Mouse (Mus musculus) liver, postnatal 0 days (tissue): ENCODE results near the gene Nectin1. TPM values are rescaled to one million over a fixed set of nuclear protein-coding genes. Genes with fewer than 3 reads are reported as not detected.

Source experiments
- ATAC-seq: fragments of 200-750 bp; cut with Nextera tagmentation; 2 replicates; pipeline ENCODE4 v1.8.0; 2017; ENCODE audit warnings: mild to moderate bottlenecking, moderate library complexity
- DNase-seq: peaks from one replicate; pipeline ENCODE4 v3.0.0-alpha.2; 2016
- H3K27ac ChIP-seq: fragments of 300-500 bp; sonication (generic); 2 replicates; pipeline ENCODE4 v1.5.1; 2014; ENCODE audit warnings: antibody characterized with exemption, moderate library complexity, mild to moderate bottlenecking, low read depth
- H3K27me3 ChIP-seq: fragments of 300-500 bp; sonication (generic); 2 replicates; pipeline ENCODE4 v1.6.1; 2014; ENCODE audit warnings: low read length, control low read depth, mixed read lengths; ENCODE audit not compliant: insufficient read depth
- H3K36me3 ChIP-seq: fragments of 300-500 bp; sonication (generic); replicated peaks from 2 replicates; pipeline ENCODE4 v1.6.1; 2014; ENCODE audit warnings: mild to moderate bottlenecking, control low read depth, low read length, moderate library complexity, mixed read lengths; ENCODE audit not compliant: insufficient read depth
- H3K4me1 ChIP-seq: fragments of 300-500 bp; sonication (generic); 2 replicates; pipeline ENCODE4 v1.6.1; 2014; ENCODE audit warnings: antibody characterized with exemption, mild to moderate bottlenecking, control low read depth; ENCODE audit not compliant: insufficient read depth
- H3K4me2 ChIP-seq: fragments of 300-500 bp; sonication (generic); 2 replicates; pipeline ENCODE4 v1.6.1; 2014; ENCODE audit warnings: low read depth, mild to moderate bottlenecking, low read length, moderate library complexity, mixed read lengths
- H3K4me3 ChIP-seq: fragments of 300-500 bp; sonication (generic); 2 replicates; pipeline ENCODE4 v1.5.1; 2014; ENCODE audit warnings: low read depth, low read length
- H3K9ac ChIP-seq: fragments of 300-500 bp; sonication (generic); replicated peaks from 2 replicates; pipeline ENCODE4 v1.6.1; 2014; ENCODE audit warnings: mild to moderate bottlenecking, moderate library complexity
- H3K9me3 ChIP-seq: fragments of 300-500 bp; sonication (generic); 2 replicates; pipeline ENCODE4 v1.6.1; 2016; ENCODE audit warnings: mild to moderate bottlenecking, control low read depth, low read length, mixed read lengths
- CTCF ChIP-seq: sonication (generic); IDR thresholded peaks from 2 replicates; pipeline ENCODE4 v1.5.1; 2016; ENCODE audit warnings: antibody characterized with exemption, low read depth
- EP300 ChIP-seq: IDR thresholded peaks from 2 replicates; pipeline ENCODE4 v1.6.1; 2016; ENCODE audit warnings: antibody characterized with exemption, low read depth, mild to moderate bottlenecking
- WGBS: fragments of 180-500 bp; shearing (Covaris S2); extraction: QIAGEN DNeasy Blood & Tissue Kit; methylation state at CpG from one replicate; pipeline ENCODE4 v1.1.7; 2014; ENCODE audit not compliant: insufficient replicate concordance; 5-methylcytosine and 5-hydroxymethylcytosine counted together
- polyA plus RNA-seq: library from polyadenylated mRNA; unstranded; fragments of >200 nt; fragmentation: Nextera tagmentation; extraction: Ambion mirVana; gene quantifications from 2 replicates; pipeline ENCODE4 v1.2.1, GENCODE M21; 2015

The Nectin1 gene
- polyA plus RNA-seq, 1 experiment from 2014 or later = 4.0 TPM

- DNase-seq (peak; percentile 51), ATAC-seq (peak; percentile 48)
- H3K4me2 ChIP-seq = peak overlapping the region; percentile 84
- H3K4me3 ChIP-seq = peak overlapping the region; percentile 66
- WGBS = 2% methylated on average over 66 of the region's 77 CpGs
- H3K4me1 ChIP-seq = peaks cover 3% of the 10 kb centered on the region
- peak overlapping the region; percentile 82 for H3K27ac ChIP-seq
- H3K27me3 ChIP-seq = peaks cover 35% of the 10 kb centered on the region
- no peaks in the 10 kb centered on the region for H3K36me3 ChIP-seq
- peak overlapping the region; percentile 68 for H3K9ac ChIP-seq
- TF ChIP-seq CTCF (no peak), EP300 (no peak)
- H3K9me3 ChIP-seq = no peaks in the 10 kb centered on the region
Measured at GRCm38 (mm10) chr9:43744138-43744981, 576 bp downstream of the Nectin1 start.

GRCm38 (mm10) chr9:43745051-43745792, 1.4 kb downstream of the Nectin1 start:
- DNase-seq (peak; percentile 52), ATAC-seq (no peak)
- Histone ChIP-seq H3K9me3 (no peaks in the 10 kb centered on the region), H3K27ac (peak overlapping the region; percentile 30; the same call in 1 of the 2 replicates), H3K4me1 (peaks cover 3% of the 10 kb centered on the region; the same call in 1 of the 2 replicates), H3K4me2 (peak overlapping the region; percentile 84), H3K27me3 (peaks cover 35% of the 10 kb centered on the region), H3K9ac (peak overlapping the region; percentile 68), H3K36me3 (no peaks in the 10 kb centered on the region), H3K4me3 (peak overlapping the region; percentile 66)
- WGBS = 2% methylated on average over 43 of the region's 43 CpGs
- peak; percentile 31; the same call in 1 of the 2 replicates for TF ChIP-seq CTCF
- no peak for TF ChIP-seq EP300

GRCm38 (mm10) chr9:43745951-43746703, 2.3 kb downstream of the Nectin1 start:
- H3K4me1 ChIP-seq = peaks cover 3% of the 10 kb centered on the region; the same call in 1 of the 2 replicates
- no peak overlapping the region for H3K27ac ChIP-seq
- H3K4me3 ChIP-seq = peak overlapping the region; percentile 66
- no peak for DNase-seq
- peak overlapping the region; percentile 55 for H3K9ac ChIP-seq
- ATAC-seq = no peak
- no peaks in the 10 kb centered on the region for H3K9me3 ChIP-seq
- no peaks in the 10 kb centered on the region for H3K36me3 ChIP-seq
- H3K27me3 ChIP-seq = peaks cover 35% of the 10 kb centered on the region
- WGBS = 25% methylated on average over 13 of the region's 13 CpGs
- H3K4me2 ChIP-seq = peak overlapping the region; percentile 84
- TF ChIP-seq CTCF (no peak), EP300 (no peak)

GRCm38 (mm10) chr9:43747710-43748109, 3.9 kb downstream of the Nectin1 start:
- ATAC-seq = no peak

GRCm38 (mm10) chr9:43748519-43748918, 4.7 kb downstream of the Nectin1 start:
- Histone ChIP-seq H3K9ac (no peak overlapping the region), H3K36me3 (no peaks in the 10 kb centered on the region), H3K4me3 (no peak overlapping the region), H3K4me2 (no peak overlapping the region), H3K4me1 (no peaks in the 10 kb centered on the region; the same call in 1 of the 2 replicates), H3K27me3 (peaks cover 29% of the 10 kb centered on the region), H3K9me3 (no peaks in the 10 kb centered on the region), H3K27ac (no peak overlapping the region)
- TF ChIP-seq CTCF (no peak), EP300 (no peak)
- DNase-seq = no peak
- 77% methylated on average over 5 of the region's 5 CpGs for WGBS
- no peak for ATAC-seq

More at GRCm38 (mm10) chr9:43747710-43748109, 3.9 kb downstream of the Nectin1 start:
- DNase-seq = no peak
- H3K27ac ChIP-seq = no peak overlapping the region
- H3K4me2 ChIP-seq = no peak overlapping the region
- H3K4me3 ChIP-seq = no peak overlapping the region
- WGBS = 76% methylated on average over 9 of the region's 9 CpGs
- TF ChIP-seq EP300 = no peak
- peaks cover 35% of the 10 kb centered on the region for H3K27me3 ChIP-seq
- H3K36me3 ChIP-seq = no peaks in the 10 kb centered on the region
- peaks cover 3% of the 10 kb centered on the region; the same call in 1 of the 2 replicates for H3K4me1 ChIP-seq
- no peaks in the 10 kb centered on the region for H3K9me3 ChIP-seq
- no peak overlapping the region for H3K9ac ChIP-seq
